Mouse (Mus musculus) limb, embryonic 14.5 days (tissue): Measurements from ENCODE around the gene Galntl6. TPM values are rescaled to one million over a fixed set of nuclear protein-coding genes. Genes with fewer than 3 reads are reported as not detected.
A peak's percentile ranks its signal among the peaks of the same experiment; 100 is the strongest.

Source experiments
- ATAC-seq: fragments of 200-750 bp; cut with Nextera tagmentation; 2 replicates; pipeline ENCODE4 v1.8.0; 2017; ENCODE audit warnings: low read depth, moderate number of reproducible peaks, moderate TSS enrichment; ENCODE audit not compliant: low FRiP score
- DNase-seq: peaks from one replicate; pipeline ENCODE4 v3.0.0-alpha.2; 2015; ENCODE audit warnings: low spot score
- H3K27ac ChIP-seq: fragments of 300-500 bp; sonication (generic); replicated peaks from 2 replicates; pipeline ENCODE4 v1.5.1; 2014; ENCODE audit warnings: low read depth, mild to moderate bottlenecking, low read length, moderate library complexity, mixed read lengths
- H3K27me3 ChIP-seq: fragments of 300-500 bp; sonication (generic); 2 replicates; pipeline ENCODE4 v1.6.1; 2014; ENCODE audit warnings: low read length, mixed read lengths; ENCODE audit not compliant: control insufficient read depth, insufficient read depth
- H3K36me3 ChIP-seq: fragments of 300-500 bp; sonication (generic); 2 replicates; pipeline ENCODE4 v1.6.1; 2014; ENCODE audit warnings: mild to moderate bottlenecking, low read length, moderate library complexity, mixed read lengths; ENCODE audit not compliant: control insufficient read depth, insufficient read depth
- H3K4me1 ChIP-seq: fragments of 300-500 bp; sonication (generic); 2 replicates; pipeline ENCODE4 v1.6.1; 2014; ENCODE audit warnings: antibody characterized with exemption, low read length, mixed read lengths; ENCODE audit not compliant: control insufficient read depth, insufficient read depth
- H3K4me2 ChIP-seq: fragments of 300-500 bp; sonication (generic); replicated peaks from 2 replicates; pipeline ENCODE4 v1.6.1; 2014; ENCODE audit warnings: low read depth, mild to moderate bottlenecking, low read length, moderate library complexity; ENCODE audit not compliant: severe bottlenecking
- H3K4me3 ChIP-seq: fragments of 300-500 bp; sonication (generic); replicated peaks from 2 replicates; pipeline ENCODE4 v1.5.1; 2014; ENCODE audit warnings: low read length
- H3K9ac ChIP-seq: fragments of 300-500 bp; sonication (generic); 2 replicates; pipeline ENCODE4 v1.6.1; 2014; ENCODE audit warnings: mild to moderate bottlenecking, low read depth, low read length, moderate library complexity; ENCODE audit not compliant: severe bottlenecking
- H3K9me3 ChIP-seq: fragments of 300-500 bp; sonication (generic); 2 replicates; pipeline ENCODE4 v1.6.1; 2016; ENCODE audit warnings: low read length; ENCODE audit not compliant: control insufficient read depth
- POLR2A ChIP-seq: fragments of 200-500 bp; IDR thresholded peaks from 2 replicates; pipeline ENCODE4 v1.8.0; 2012; ENCODE audit warnings: inconsistent platforms, mild to moderate bottlenecking, moderate library complexity, borderline replicate concordance; ENCODE audit not compliant: insufficient read depth, insufficient read length; ENCODE audit errors: extremely low read depth
- WGBS: fragments of 180-500 bp; shearing (Covaris S2); extraction: QIAGEN DNeasy Blood & Tissue Kit; methylation state at CpG from one replicate; pipeline ENCODE4 v1.1.7; 2014; 5-methylcytosine and 5-hydroxymethylcytosine counted together
- polyA plus RNA-seq, 2 experiments: library from polyadenylated mRNA; depleted of rRNA in 1 of 2; stranded (reverse) in 1 of 2; unstranded in 1 of 2; fragments of >200 nt; fragmentation: Nextera tagmentation in 1 of 2; extraction: Ambion mirVana in 1 of 2; gene quantifications; 2 replicates each; pipeline versions ENCODE4 v1.2.1 to v1.2.3; 2012 to 2014

Galntl6 gene
- polyA plus RNA-seq, 2 experiments: 0.57 to 0.65 TPM

DNA sequence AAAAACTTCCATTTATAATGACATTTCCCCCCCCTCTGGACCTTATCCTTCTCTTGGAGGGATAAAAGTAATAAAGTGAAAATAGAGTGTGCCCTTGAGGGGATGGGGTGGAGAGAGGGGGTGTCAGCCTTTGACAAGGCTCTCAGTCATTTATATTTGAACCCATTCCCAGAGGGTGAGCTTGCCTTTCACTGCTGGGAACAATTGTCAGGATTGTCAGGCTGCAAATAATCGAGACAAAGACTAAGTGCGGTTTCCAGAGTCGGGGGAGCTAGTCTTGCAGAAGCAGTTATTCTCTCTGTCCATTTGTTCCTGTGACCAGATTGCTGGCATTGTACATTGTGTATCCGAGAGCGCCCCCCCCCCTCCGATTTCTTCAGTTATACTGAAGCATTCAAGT lies 988.9 kb downstream of the Galntl6 start:
- 82% methylated on average over 6 of the region's 6 CpGs for WGBS
- TF ChIP-seq POLR2A: no peak

DNA sequence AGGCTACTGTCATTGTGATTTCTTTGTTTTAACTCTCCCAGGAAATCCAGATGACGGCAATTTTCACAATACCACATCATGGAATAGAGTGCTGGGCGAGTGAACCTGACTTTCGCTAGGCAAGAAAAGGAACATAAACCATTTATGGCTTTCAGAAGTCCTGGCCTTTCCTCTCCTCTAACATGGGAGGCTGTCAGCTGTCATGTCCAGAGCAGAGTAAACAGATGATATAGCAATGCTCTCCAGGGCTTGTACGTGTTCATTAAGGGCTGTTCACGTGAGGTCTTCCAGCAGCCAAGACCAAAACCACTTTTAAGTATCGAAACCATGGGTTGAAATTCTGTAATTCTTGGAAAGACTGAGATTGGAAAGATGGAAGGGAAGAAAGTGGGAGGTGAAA lies 989.3 kb downstream of the Galntl6 start:
- DNase-seq (no peak), ATAC-seq (no peak)
- Histone ChIP-seq H3K9me3 (no peaks in the 10 kb centered on the region), H3K4me1 (no peaks in the 10 kb centered on the region), H3K27ac (no peak overlapping the region), H3K27me3 (no peaks in the 10 kb centered on the region), H3K9ac (no peak overlapping the region), H3K4me3 (no peak overlapping the region), H3K4me2 (no peak overlapping the region), H3K36me3 (no peaks in the 10 kb centered on the region)
- no peak for TF ChIP-seq POLR2A
- 76% methylated on average over 6 of the region's 6 CpGs for WGBS

More for the DNA sequence above, 988.9 kb downstream of the Galntl6 start:
- Histone ChIP-seq H3K4me1 (no peaks in the 10 kb centered on the region), H3K4me3 (no peak overlapping the region), H3K27me3 (no peaks in the 10 kb centered on the region), H3K36me3 (no peaks in the 10 kb centered on the region), H3K4me2 (no peak overlapping the region), H3K27ac (no peak overlapping the region), H3K9me3 (no peaks in the 10 kb centered on the region), H3K9ac (no peak overlapping the region)
- ATAC-seq (no peak), DNase-seq (no peak)

GRCm38 (mm10) chr8:57922214-57923070 lies 990.0 kb downstream of the Galntl6 start:
- Histone ChIP-seq H3K4me2 (no peak overlapping the region), H3K36me3 (no peaks in the 10 kb centered on the region), H3K4me3 (no peak overlapping the region), H3K9me3 (no peaks in the 10 kb centered on the region), H3K27me3 (no peaks in the 10 kb centered on the region), H3K4me1 (no peaks in the 10 kb centered on the region), H3K9ac (no peak overlapping the region), H3K27ac (no peak overlapping the region)
- ATAC-seq (no peak), DNase-seq (no peak)
- TF ChIP-seq POLR2A: no peak
- 74% methylated on average over 6 of the region's 6 CpGs for WGBS

DNA sequence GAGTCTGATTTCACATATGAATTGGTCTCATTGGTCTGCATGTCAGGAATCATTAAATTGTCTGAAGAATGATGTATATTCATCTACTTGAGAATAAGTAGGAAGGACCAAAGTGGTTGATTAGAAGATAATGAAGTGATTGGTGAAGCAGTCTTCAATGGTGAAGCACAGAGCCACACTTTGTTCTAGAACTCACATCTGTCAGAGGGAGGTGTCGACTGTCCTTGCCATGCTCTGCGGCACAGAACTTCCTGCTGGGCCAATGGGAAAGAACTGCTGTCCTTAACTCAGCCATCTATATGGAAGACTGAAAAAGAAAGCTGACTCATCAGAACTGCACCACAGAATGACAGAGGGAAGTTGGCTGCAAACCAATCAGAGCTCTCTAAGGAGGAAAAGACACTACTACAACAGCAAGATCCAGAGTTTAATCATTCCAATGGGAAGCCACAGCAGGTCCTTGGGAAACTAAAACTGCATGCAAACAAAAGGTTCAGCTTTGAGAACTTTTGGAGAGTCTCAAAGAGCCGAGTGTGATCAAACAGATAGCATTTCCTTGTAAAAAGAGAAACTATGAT lies 992.0 kb downstream of the Galntl6 start:
- 77% methylated on average over 3 of the region's 3 CpGs for WGBS
- no peak overlapping the region for H3K9ac ChIP-seq
- TF ChIP-seq POLR2A: no peak
- no peak overlapping the region for H3K4me3 ChIP-seq
- DNase-seq (no peak), ATAC-seq (no peak)
- H3K4me2 ChIP-seq: no peak overlapping the region
- no peaks in the 10 kb centered on the region for H3K36me3 ChIP-seq
- H3K27me3 ChIP-seq: no peaks in the 10 kb centered on the region
- H3K9me3 ChIP-seq: no peaks in the 10 kb centered on the region
- H3K27ac ChIP-seq: no peak overlapping the region
- H3K4me1 ChIP-seq: no peaks in the 10 kb centered on the region

DNA sequence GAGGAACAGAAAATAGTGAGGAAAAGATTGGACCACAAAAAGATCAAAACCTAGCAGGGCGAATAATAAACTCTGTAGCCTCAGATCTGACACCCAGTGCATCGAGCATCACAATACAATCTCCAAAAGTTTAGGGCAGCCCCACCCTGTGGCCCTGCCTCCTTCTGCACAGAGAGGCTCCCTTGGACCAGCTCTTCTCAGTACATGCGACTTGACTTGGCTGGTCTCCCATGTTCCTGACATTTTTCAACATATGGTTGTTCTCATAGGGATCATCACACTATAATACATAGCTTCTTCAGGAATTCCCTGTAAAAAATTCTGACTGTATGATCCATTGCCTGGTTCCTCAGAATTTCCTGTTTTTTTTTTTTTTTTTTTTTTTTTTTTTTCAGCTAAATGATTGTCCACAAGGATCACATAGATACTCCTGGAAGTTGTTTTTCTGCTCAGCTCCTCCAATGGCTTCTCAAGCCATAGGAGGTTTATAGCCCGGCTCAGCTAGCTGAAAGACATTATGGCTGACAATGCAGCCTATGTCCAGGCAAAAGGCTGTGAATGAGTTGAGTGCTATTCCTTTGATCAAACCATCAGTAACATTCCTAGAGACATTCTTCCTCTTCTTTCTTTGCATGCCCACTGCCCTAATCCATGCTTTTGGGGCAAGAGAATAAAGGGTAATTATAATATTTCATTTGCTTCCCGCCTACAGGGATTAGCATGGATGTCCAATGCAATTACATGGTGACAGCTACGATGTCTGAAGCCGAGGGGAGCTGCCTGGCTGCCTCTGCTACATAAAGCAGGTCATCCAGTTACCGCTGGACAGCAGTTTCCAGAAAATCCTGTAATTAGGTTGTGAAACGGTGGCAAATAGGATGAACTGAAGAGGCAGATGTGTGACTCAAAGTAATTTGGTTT lies 993.5 kb downstream of the Galntl6 start:
- H3K27ac ChIP-seq: no peak overlapping the region
- H3K4me3 ChIP-seq: no peak overlapping the region
- no peaks in the 10 kb centered on the region for H3K4me1 ChIP-seq
- 50% methylated on average over 9 of the region's 9 CpGs for WGBS
- no peaks in the 10 kb centered on the region for H3K27me3 ChIP-seq
- TF ChIP-seq POLR2A: no peak
- H3K36me3 ChIP-seq: no peaks in the 10 kb centered on the region
- H3K9ac ChIP-seq: no peak overlapping the region
- ATAC-seq: peak; percentile 50; the same call in 1 of the 2 replicates
- DNase-seq: no peak
- no peak overlapping the region for H3K4me2 ChIP-seq
- H3K9me3 ChIP-seq: no peaks in the 10 kb centered on the region
